Mouse (Mus musculus) erythroblast, embryonic 14.5 days (primary cell): ENCODE results near the gene Rnf150.

Experiments
- GATA1 ChIP-seq: IDR thresholded peaks from 2 replicates; pipeline ENCODE4 v1.6.1; 2012; ENCODE audit warnings: low read length, inconsistent platforms, mixed read lengths
- TAL1 ChIP-seq: IDR thresholded peaks from 3 replicates; pipeline ENCODE4 v1.6.1; 2012; ENCODE audit warnings: low read length, inconsistent platforms, mixed read lengths

DNA sequence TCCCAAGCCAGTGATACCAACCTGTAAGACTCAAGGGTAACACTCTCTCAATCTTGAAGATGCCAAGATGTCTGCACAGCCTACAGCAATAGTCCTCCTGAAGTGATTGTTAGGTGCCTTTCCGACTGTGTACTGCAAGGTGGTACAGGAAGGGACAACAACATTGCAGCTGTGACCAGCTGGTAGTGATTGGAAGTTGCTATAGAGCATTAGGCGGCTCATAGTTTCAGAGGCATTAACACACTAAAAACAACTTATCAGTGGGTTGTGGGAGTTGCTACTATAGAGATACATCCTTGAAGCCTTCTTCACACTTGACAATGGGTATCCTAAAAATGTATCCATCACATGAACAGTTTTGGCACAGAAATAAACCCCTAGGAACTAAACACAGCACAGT, 33.6 kb downstream of the Rnf150 start:
- no peak for TF ChIP-seq GATA1
- no peak for TF ChIP-seq TAL1
